Mouse (Mus musculus): ENCODE measurements around the gene Clgn. TPM values are rescaled to one million over a fixed set of nuclear protein-coding genes. Genes with fewer than 3 reads are reported as not detected.

Clgn gene
- total RNA-seq, 2 experiments from 2014 or later, result not detected

Other genes with a start within 250 kb of the Clgn start
- gene Tbc1d9, start 224.5 kb upstream of the Clgn start, total RNA-seq (2021), result 1 to 10 TPM; 3.4 to 3.6 TPM
- gene Gm10645, start 223.7 kb upstream of the Clgn start, total RNA-seq (2021), result not detected
- 10 to 100 TPM in 1 of 2 experiments, under 1 TPM in 1; 0.78 to 77.9 TPM for gene Ucp1, start 99.5 kb upstream of the Clgn start, total RNA-seq (2021)
- 1 to 10 TPM; 7.6 to 8.6 TPM for gene Elmod2, start 57.4 kb upstream of the Clgn start, total RNA-seq (2021)
- not detected for gene Mgat4d, start 41.4 kb upstream of the Clgn start, total RNA-seq (2021)
- gene Scoc, start 68.5 kb downstream of the Clgn start, total RNA-seq (2021), result 10 to 100 TPM; 39.6 to 44.3 TPM
- not detected for gene Olfr370, start 145.9 kb downstream of the Clgn start, total RNA-seq (2021)
- gene Ndufb7, start 176.8 kb downstream of the Clgn start, total RNA-seq (2021), result 100 to 1,000 TPM; 675 to 683 TPM
- gene Tecr, start 218.1 kb downstream of the Clgn start, total RNA-seq (2021), result 100 to 1,000 TPM; 184 to 210 TPM
- gene Dnajb1, start 218.3 kb downstream of the Clgn start, total RNA-seq (2021), result 10 to 100 TPM; 13.9 to 18.2 TPM

All from heart, postnatal 14 days (tissue).